Mouse (Mus musculus): ENCODE data around the gene Rhbdl1.

The Rhbdl1 gene

GRCm38 (mm10) chr17:25840519-25840918 is 3.4 kb upstream of the Rhbdl1 start:
- no peak for DNase-seq (ENCODE audit: low read depth, low spot score)

DNA sequence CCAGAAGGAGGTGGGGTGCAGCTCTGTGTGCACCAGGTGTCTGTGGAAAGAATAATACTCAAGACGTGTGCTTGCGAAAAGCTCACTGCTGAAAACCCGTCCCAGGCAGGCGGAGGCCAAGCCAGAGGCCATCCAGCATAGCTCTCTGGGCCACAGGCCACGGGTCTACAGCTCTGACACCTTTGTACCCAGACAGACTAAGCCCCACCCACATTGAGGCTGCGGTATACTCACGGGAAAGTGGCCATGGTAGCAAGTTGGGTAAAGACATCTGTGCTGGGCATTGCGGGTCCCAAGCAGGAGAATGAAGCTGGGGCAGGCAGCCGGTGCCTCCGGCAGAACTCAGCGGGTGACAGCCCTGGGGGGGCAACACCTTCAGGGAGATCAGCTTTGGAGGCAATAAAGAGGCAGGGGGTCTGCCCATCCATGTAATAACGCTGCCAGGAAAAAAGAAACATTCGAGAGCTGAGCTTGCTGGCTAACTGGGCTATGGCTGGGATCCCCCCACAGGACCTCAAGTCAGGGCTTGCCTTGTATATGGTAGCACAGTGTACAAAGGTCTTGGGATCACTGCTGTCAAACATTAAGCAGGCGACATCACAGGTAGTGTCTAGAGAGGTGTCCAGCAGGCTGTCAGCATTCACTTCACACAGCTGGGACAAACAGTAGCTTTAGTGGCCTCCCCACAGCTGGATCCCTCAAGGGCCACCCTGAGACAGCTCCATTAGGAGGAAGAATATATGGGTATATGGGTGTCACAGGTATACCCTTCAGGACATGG is 2.5 kb upstream of the Rhbdl1 start:
- no peak for DNase-seq (ENCODE audit: low read depth, low spot score)

GRCm38 (mm10) chr17:25838904-25839303 is 1.8 kb upstream of the Rhbdl1 start:
- no peak for DNase-seq (ENCODE audit: low read depth, low spot score)

DNA sequence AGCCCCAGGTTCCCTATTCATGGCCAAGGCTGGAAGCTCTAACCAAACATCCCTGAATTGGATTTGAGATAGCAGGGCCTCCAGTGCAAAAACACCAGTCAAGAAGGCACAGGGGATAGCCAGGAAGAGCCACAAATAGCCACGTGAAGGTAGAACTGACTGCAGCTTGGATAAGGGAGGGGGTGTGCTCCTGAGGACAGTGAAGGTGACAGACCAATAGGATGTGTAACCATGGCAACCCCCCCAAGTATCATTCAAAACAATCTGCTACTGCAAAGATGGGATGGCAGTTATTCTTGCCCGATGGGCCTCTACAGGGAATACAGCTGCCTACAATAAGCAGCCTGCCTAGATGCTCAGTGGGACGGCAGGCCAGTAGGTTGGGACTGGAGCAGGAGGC is 438 bp upstream of the Rhbdl1 start:
- no peak for DNase-seq (ENCODE audit: low read depth, low spot score)

DNA sequence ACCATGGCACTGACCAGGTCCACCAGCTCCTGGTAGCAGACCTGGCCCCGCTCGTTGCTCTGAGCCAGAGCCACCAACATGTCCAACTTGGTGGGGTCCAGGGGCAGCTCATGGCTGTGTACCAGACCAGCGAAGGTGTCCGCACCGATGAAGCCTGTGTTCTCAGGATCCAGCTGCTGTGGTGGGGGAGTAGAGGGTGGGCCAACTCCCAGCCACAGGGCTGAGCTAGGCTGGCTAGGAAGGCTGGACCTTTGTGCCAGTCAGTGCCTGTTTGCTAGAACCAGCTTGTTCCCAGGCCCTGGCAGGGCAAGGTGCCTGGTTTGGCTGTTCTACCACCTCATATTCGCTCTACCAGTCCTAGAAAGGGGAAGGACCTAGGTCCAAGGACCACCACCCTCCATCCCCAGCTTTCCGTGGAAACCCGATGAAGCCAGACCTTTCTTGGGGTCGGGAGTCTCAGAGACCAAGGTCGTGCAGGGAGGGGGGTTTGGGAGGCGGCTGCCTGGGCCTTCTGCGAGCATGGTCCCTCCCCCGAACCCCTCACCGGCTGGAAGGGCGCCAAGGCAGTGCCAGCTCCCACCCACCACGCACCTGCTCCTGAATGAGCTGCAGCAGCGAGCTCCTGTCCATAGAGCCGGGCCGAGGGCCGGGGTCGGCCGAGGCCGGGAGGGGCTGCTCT is 559 bp downstream of the Rhbdl1 start:
- DNase-seq (ENCODE audit: low read depth, low spot score), result no peak

- DNase-seq (ENCODE audit: low read depth, low spot score), result no peak
These were observed 1.3 kb downstream of the Rhbdl1 start for GRCm38 (mm10) chr17:25835816-25836215.

GRCm38 (mm10) chr17:25835301-25835700 is 1.8 kb downstream of the Rhbdl1 start:
- DNase-seq (ENCODE audit: low read depth, low spot score), result no peak

- no peak for DNase-seq (ENCODE audit: low read depth, low spot score)
These were observed 2.4 kb downstream of the Rhbdl1 start for GRCm38 (mm10) chr17:25834595-25835222.

DNA sequence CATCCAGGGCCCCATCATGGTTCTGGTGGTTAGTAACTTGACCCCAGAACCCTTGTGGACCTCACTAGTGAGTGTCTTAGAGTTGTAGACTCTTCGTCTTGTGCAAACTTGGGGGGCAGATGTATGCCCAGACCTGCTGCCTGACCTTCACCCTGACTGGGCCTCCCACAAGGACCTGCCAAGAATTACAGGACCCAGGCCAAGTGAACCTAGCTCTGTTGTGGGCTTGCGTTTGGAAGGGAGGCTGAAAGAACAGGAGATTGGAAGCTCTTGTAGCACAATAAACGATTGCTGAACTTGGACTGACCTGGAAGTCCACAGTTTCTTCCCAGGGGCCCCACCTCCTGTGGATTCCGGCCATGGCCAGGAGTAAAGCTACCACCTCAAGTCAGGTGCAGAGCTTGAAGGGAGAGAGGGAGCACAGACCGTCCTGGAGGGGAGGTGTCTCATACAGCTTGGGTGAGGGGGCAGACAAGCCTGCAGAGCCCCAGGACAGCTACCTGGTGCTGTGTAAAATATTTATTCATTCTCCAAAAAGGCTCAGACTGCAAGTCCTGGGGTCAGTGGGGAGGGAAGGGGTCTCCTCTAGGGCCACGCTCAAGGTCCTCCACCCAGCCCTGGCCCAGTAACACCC is 3.0 kb downstream of the Rhbdl1 start:
- no peak for DNase-seq (ENCODE audit: low read depth, low spot score)

- peak; percentile 64 for DNase-seq (ENCODE audit: low read depth, low spot score)
These were observed 3.8 kb downstream of the Rhbdl1 start, which contains the start of gene Stub1 for GRCm38 (mm10) chr17:25833291-25833663. TSS of gene Stub1 (minus strand) at chr17:25833404.

DNA sequence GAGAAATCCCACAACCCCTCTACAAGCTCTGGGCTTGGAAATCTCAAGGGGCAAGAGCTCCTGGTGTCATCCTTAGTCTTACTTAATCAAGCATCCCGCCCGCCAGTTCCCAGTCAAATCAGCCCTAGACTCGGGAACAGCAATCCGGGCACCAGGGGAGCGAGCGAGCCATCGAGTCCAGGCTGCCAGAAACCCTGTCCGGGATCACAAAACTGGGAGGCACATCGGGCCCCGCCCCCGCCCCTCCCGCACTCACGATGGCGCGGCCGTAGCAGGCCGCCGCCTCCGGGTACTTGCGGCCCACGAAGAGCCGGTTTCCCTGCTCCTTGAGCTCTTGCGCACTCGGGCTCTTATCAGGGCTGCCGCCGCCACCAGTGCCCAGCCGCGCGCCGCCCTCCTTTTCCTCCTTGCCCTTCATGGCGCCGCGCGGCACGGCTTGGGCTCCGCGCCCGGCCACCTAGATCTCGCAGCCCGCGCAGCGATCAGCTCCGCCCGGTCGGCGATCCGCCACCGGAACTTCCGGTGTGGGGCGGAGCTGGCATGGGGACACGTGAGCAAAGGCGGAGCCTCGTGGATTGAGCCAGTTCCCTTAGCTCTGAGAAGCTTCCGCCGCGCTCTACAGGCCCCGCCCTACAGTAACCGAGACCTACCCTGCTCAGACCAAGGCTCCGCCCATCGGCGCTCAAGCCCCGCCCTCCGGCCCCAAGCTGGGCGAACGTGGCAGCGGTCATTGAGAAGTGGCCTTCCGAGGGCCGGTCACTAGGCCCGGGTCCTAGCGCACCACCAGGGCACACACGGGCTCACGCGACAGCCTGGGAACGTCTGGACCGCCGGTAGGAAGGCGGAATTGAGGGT is 4.4 kb downstream of the Rhbdl1 start:
- DNase-seq (ENCODE audit: low read depth, low spot score), result peak; percentile 98

- DNase-seq (ENCODE audit: low read depth, low spot score), result no peak
These were observed 5.4 kb downstream of the Rhbdl1 start for GRCm38 (mm10) chr17:25831451-25832281.

- no peak for DNase-seq (ENCODE audit: low read depth, low spot score)
These were observed 6.2 kb downstream of the Rhbdl1 start for GRCm38 (mm10) chr17:25830806-25831431.

GRCm38 (mm10) chr17:25830200-25830753 is 6.8 kb downstream of the Rhbdl1 start:
- no peak for DNase-seq (ENCODE audit: low read depth, low spot score)

- no peak for DNase-seq (ENCODE audit: low read depth, low spot score)
These were observed 7.5 kb downstream of the Rhbdl1 start for GRCm38 (mm10) chr17:25829558-25830017.

DNA sequence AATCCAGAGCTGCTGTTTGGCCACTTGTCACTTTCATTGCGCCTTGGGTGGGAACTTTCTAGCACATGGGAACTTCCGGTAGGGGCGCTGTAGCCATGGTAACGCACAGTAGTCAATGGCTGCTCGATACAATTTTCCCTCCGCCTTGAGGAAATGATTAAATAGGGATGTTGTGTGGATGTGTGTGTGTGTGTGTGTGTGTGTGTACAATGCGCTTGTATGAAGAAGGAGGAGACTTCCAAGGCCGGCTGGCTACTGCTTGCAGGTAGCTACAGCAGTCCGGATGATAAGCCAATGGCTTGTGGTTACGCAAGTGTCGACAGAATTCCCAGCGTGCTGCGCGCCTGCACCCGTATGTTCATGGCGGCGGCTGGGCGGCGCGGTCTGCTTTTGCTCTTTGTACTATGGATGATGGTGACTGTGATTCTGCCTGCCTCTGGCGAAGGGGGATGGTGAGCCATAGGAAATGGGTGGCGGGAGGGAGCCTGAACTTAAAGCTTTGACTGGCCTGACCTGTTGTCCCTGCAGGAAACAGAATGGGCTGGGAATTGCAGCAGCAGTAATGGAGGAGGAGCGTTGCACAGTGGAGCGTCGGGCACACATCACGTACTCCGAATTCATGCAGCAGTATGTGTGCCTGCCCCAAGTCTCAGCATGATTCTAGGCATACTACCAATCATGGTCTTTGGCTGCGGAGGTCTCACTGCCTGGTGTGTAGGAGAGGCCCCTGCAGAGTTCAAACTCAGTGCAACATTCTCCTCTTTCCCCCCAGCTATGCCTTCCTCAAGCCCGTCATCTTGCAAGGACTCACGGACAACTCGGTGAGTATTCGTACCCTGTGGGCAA is 8.2 kb downstream of the Rhbdl1 start, which contains the start of gene Jmjd8:
Gene Jmjd8 (plus strand): TSS at position 156 of the 846 bp plus-strand sequence.
- DNase-seq (ENCODE audit: low read depth, low spot score), result peak; percentile 87

- no peak for DNase-seq (ENCODE audit: low read depth, low spot score)
These were observed 8.9 kb downstream of the Rhbdl1 start for GRCm38 (mm10) chr17:25828223-25828594.

- no peak for DNase-seq (ENCODE audit: low read depth, low spot score)
These were observed 9.4 kb downstream of the Rhbdl1 start for GRCm38 (mm10) chr17:25827546-25828222.
